Mouse (Mus musculus): ENCODE data around the gene Klhl22. TPM values are rescaled to one million over a fixed set of nuclear protein-coding genes. Genes with fewer than 3 reads are reported as not detected.

The Klhl22 gene
- polyA plus RNA-seq, 1 experiment from 2014 or later = 47.5 TPM

DNA sequence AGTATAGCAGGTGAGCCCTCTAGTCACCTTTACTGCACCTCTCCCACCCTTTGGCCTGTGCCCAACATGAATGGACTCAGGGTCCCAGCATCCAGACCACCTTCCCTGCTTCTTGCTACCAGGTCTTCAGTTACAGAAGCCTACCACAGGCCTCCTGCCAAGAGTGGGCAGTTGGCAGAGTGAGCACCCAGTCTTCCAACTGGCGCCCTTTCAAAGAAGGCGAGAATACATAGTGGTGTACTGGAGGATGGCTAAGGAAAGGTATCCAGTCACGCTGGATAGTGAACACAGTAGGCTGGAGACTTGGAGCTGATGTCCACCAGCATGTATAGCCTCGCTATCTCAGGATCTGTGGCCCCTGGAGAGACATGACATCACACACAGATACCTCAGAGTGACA is 34.6 kb downstream of the Klhl22 start:
- H3K9ac ChIP-seq (ENCODE audit: low read depth, low read length) = no peak overlapping the region
- no peak overlapping the region for H3K27ac ChIP-seq (ENCODE audit: low read depth, low read length)
- H3K9me3 ChIP-seq (ENCODE audit: control insufficient read depth, low read length) = no peaks in the 10 kb centered on the region
- no peak for DNase-seq (ENCODE audit: low spot score)
- no peak overlapping the region for H3K4me3 ChIP-seq (ENCODE audit: low read depth, low read length)
- H3K36me3 ChIP-seq (ENCODE audit: control insufficient read depth, insufficient read depth, low read length) = peaks cover 17% of the 10 kb centered on the region
- WGBS = 77% methylated on average over 4 of the region's 4 CpGs
- no peak overlapping the region for H3K4me2 ChIP-seq
- peaks cover 40% of the 10 kb centered on the region for H3K27me3 ChIP-seq (replicated peaks; ENCODE audit: control insufficient read depth, insufficient read depth, low read length)
- no peak for ATAC-seq (replicated peaks; ENCODE audit: low FRiP score)
- peaks cover 18% of the 10 kb centered on the region for H3K4me1 ChIP-seq (replicated peaks; ENCODE audit: control insufficient read depth, insufficient read depth, low read length)

DNA sequence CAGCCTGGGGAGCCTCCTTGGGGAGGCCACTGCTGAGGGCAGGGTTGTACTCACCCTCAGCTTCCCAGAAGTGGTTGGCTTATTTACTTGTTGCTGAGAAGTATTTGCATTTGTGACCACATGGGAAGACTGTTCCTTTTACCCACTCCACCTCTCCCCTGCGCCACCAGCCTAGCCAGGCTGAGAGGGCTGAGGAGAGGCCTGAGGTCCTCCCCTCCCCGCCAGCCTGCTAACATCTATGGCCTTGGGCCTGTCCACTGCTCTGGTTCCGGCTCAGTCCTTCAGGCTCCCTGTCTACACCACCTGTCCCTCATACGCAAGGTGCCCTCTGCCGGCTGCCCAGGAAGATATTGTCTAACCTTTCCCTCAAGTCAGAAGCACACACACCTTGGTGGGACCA is 36.2 kb downstream of the Klhl22 start:
- WGBS = 66% methylated on average over 5 of the region's 5 CpGs
- no peak overlapping the region for H3K27ac ChIP-seq (ENCODE audit: low read depth, low read length)
- no peak overlapping the region for H3K4me3 ChIP-seq (ENCODE audit: low read depth, low read length)
- no peak overlapping the region for H3K4me2 ChIP-seq
- peaks cover 19% of the 10 kb centered on the region for H3K4me1 ChIP-seq (replicated peaks; ENCODE audit: control insufficient read depth, insufficient read depth, low read length)
- ATAC-seq (replicated peaks; ENCODE audit: low FRiP score) (no peak), DNase-seq (ENCODE audit: low spot score) (no peak)
- no peak overlapping the region for H3K9ac ChIP-seq (ENCODE audit: low read depth, low read length)
- H3K27me3 ChIP-seq (replicated peaks; ENCODE audit: control insufficient read depth, insufficient read depth, low read length) = peaks cover 56% of the 10 kb centered on the region
- H3K9me3 ChIP-seq (ENCODE audit: control insufficient read depth, low read length) = no peaks in the 10 kb centered on the region
- H3K36me3 ChIP-seq (ENCODE audit: control insufficient read depth, insufficient read depth, low read length) = peaks cover 9% of the 10 kb centered on the region

DNA sequence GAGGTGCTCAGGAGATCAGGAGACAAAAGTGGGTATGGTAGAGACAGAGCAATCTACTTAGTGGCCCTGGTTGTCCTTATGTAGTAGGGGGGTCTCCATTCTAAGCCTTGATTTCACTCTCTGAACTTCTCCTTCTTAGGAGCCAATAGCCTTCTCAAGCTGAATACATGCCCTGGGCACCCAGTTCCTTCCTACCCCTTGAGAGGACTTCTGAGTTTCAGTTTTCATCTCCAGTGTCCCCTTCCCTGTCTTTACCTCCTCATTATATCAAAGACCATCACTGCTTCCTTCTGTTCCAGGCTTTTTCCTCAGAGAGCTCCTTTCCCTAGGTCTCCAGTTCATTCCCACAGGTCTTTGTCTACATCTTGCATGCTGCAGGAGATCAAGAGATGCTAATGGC is 37.1 kb downstream of the Klhl22 start:
- H3K27me3 ChIP-seq (replicated peaks; ENCODE audit: control insufficient read depth, insufficient read depth, low read length) = peaks cover 64% of the 10 kb centered on the region
- peak overlapping the region; percentile 66; the same call in 1 of the 2 replicates for H3K9ac ChIP-seq (ENCODE audit: low read depth, low read length)
- peaks cover 9% of the 10 kb centered on the region for H3K36me3 ChIP-seq (ENCODE audit: control insufficient read depth, insufficient read depth, low read length)
- no peak for ATAC-seq (replicated peaks; ENCODE audit: low FRiP score)
- H3K4me2 ChIP-seq = peak overlapping the region; percentile 72
- no peaks in the 10 kb centered on the region for H3K9me3 ChIP-seq (ENCODE audit: control insufficient read depth, low read length)
- H3K4me3 ChIP-seq (ENCODE audit: low read depth, low read length) = peak overlapping the region; percentile 62
- no peak for DNase-seq (ENCODE audit: low spot score)
- peaks cover 19% of the 10 kb centered on the region for H3K4me1 ChIP-seq (replicated peaks; ENCODE audit: control insufficient read depth, insufficient read depth, low read length)
- H3K27ac ChIP-seq (ENCODE audit: low read depth, low read length) = peak overlapping the region; percentile 25; the same call in 1 of the 2 replicates

DNA sequence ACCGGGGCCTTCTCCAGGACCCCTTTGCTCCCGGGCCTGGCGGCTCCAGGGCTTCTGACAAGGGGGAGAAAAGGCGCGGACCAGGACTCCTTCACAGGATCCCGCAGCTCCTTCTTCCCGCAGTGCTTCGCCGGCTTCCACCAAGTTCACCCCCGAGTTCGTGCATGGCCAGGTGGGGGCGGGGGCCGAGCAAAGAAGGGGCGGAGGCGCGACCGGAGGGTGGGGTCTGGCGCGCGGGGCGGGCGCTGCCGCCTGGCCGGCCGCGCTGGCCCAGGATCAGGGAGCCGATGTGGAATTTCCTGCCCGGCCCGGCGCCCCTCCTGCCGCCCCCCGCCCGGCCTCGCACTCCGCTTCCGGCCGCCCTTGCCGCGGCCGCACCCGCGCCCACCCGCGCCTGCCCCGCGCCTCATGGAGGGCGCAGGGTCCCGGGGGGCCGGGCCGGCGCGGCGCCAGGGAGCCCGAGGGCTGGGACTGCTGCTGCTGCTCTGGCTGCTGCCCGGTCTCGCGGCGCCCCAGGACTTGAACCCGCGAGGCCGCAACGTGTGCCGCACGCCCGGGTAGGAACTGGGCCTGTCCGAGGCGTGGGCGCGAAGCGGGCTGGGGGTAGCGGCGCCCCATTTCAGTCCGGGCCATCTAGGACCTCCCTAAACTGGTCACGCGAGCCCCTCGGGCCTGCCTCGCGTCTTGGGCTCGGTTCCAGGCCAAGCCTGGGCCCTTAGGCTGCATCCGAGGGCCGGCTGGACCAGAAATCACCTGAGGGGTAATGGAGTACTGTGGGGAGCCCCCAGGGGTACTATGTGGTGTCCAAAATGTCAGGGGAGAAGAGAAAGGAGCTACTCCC is 37.8 kb downstream of the Klhl22 start, which contains the start of gene Scarf2:
Gene Scarf2, plus strand, starts transcription at position 312 of the 841 bp plus-strand sequence.
- peaks cover 19% of the 10 kb centered on the region for H3K4me1 ChIP-seq (replicated peaks; ENCODE audit: control insufficient read depth, insufficient read depth, low read length)
- peaks cover 6% of the 10 kb centered on the region for H3K36me3 ChIP-seq (ENCODE audit: control insufficient read depth, insufficient read depth, low read length)
- H3K9ac ChIP-seq (ENCODE audit: low read depth, low read length) = peak within 1 kb of the TSS; percentile 66
- H3K27ac ChIP-seq (ENCODE audit: low read depth, low read length) = peak within 1 kb of the TSS; percentile 83
- H3K27me3 ChIP-seq (replicated peaks; ENCODE audit: control insufficient read depth, insufficient read depth, low read length) = peaks cover 71% of the 10 kb centered on the region
- H3K4me2 ChIP-seq = peak within 1 kb of the TSS; percentile 72
- 2% methylated on average over 71 of the region's 81 CpGs for WGBS
- ATAC-seq (replicated peaks; ENCODE audit: low FRiP score) = peak; percentile 42
- DNase-seq (ENCODE audit: low spot score) = peak; percentile 63
- peak within 1 kb of the TSS; percentile 62 for H3K4me3 ChIP-seq (ENCODE audit: low read depth, low read length)
- no peaks in the 10 kb centered on the region for H3K9me3 ChIP-seq (ENCODE audit: control insufficient read depth, low read length)

DNA sequence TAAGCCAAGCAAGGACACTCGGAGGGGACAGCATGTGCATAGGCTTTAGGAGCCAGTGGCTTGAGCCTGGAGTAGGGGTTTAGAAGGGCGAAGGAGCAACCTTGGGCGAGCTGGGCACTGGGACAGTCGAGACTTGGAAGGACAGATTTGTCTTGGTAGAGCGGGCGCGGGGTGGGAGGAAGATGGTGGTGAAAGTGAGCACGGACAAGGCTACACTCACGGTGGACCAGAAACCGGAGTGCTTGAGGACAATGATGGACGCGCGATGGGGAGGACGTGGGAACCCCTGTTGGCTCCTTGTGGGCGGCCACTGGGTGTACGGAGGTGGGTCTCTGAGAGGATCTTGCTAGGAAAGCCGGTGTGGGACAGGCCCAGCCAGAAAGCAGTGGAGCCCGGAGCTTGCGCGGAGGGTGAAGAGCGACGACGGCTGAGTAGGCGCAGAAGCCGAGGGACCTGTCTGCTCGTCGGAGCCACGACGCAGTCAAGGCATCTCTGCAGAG is 38.4 kb downstream of the Klhl22 start:
- WGBS = 7% methylated on average over 29 of the region's 29 CpGs
- peaks cover 78% of the 10 kb centered on the region for H3K27me3 ChIP-seq (replicated peaks; ENCODE audit: control insufficient read depth, insufficient read depth, low read length)
- H3K9me3 ChIP-seq (ENCODE audit: control insufficient read depth, low read length) = no peaks in the 10 kb centered on the region
- DNase-seq (ENCODE audit: low spot score) (no peak), ATAC-seq (replicated peaks; ENCODE audit: low FRiP score) (no peak)
- H3K4me3 ChIP-seq (ENCODE audit: low read depth, low read length) = peak overlapping the region; percentile 62
- peak overlapping the region; percentile 66 for H3K9ac ChIP-seq (ENCODE audit: low read depth, low read length)
- H3K4me1 ChIP-seq (replicated peaks; ENCODE audit: control insufficient read depth, insufficient read depth, low read length) = peaks cover 24% of the 10 kb centered on the region
- peak overlapping the region; percentile 72 for H3K4me2 ChIP-seq
- H3K27ac ChIP-seq (ENCODE audit: low read depth, low read length) = peak overlapping the region; percentile 83
- H3K36me3 ChIP-seq (ENCODE audit: control insufficient read depth, insufficient read depth, low read length) = no peaks in the 10 kb centered on the region

GRCm38 (mm10) chr16:17798321-17799180 is 39.1 kb downstream of the Klhl22 start:
- no peak for ATAC-seq (replicated peaks; ENCODE audit: low FRiP score)
- DNase-seq (ENCODE audit: low spot score) = no peak
- H3K4me1 ChIP-seq (replicated peaks; ENCODE audit: control insufficient read depth, insufficient read depth, low read length) = peaks cover 30% of the 10 kb centered on the region

GRCm38 (mm10) chr16:17799584-17799983 is 40.2 kb downstream of the Klhl22 start:
- Histone ChIP-seq H3K27me3 (replicated peaks; ENCODE audit: control insufficient read depth, insufficient read depth, low read length) (peaks cover 95% of the 10 kb centered on the region), H3K27ac (ENCODE audit: low read depth, low read length) (no peak overlapping the region), H3K4me2 (no peak overlapping the region), H3K4me3 (ENCODE audit: low read depth, low read length) (no peak overlapping the region), H3K9ac (ENCODE audit: low read depth, low read length) (no peak overlapping the region), H3K9me3 (ENCODE audit: control insufficient read depth, low read length) (no peaks in the 10 kb centered on the region), H3K4me1 (replicated peaks; ENCODE audit: control insufficient read depth, insufficient read depth, low read length) (peaks cover 41% of the 10 kb centered on the region), H3K36me3 (ENCODE audit: control insufficient read depth, insufficient read depth, low read length) (no peaks in the 10 kb centered on the region)
- ATAC-seq (replicated peaks; ENCODE audit: low FRiP score) = no peak
- DNase-seq (ENCODE audit: low spot score) = no peak

More at GRCm38 (mm10) chr16:17798321-17799180, 39.1 kb downstream of the Klhl22 start:
- Histone ChIP-seq H3K4me3 (ENCODE audit: low read depth, low read length) (peak overlapping the region; percentile 62), H3K4me2 (peak overlapping the region; percentile 72), H3K27me3 (replicated peaks; ENCODE audit: control insufficient read depth, insufficient read depth, low read length) (peaks cover 85% of the 10 kb centered on the region), H3K9me3 (ENCODE audit: control insufficient read depth, low read length) (no peaks in the 10 kb centered on the region), H3K27ac (ENCODE audit: low read depth, low read length) (peak overlapping the region; percentile 83; the same call in 1 of the 2 replicates), H3K9ac (ENCODE audit: low read depth, low read length) (peak overlapping the region; percentile 66), H3K36me3 (ENCODE audit: control insufficient read depth, insufficient read depth, low read length) (no peaks in the 10 kb centered on the region)
- WGBS = 4% methylated on average over 37 of the region's 45 CpGs

- H3K4me3 ChIP-seq (ENCODE audit: low read depth, low read length) = peak overlapping the region; percentile 38; the same call in 1 of the 2 replicates
- H3K9ac ChIP-seq (ENCODE audit: low read depth, low read length) = no peak overlapping the region
- H3K4me2 ChIP-seq = no peak overlapping the region
- H3K27ac ChIP-seq (ENCODE audit: low read depth, low read length) = no peak overlapping the region
- no peaks in the 10 kb centered on the region for H3K9me3 ChIP-seq (ENCODE audit: control insufficient read depth, low read length)
- WGBS = 8% methylated on average over 7 of the region's 7 CpGs
- no peaks in the 10 kb centered on the region for H3K36me3 ChIP-seq (ENCODE audit: control insufficient read depth, insufficient read depth, low read length)
- H3K4me1 ChIP-seq (replicated peaks; ENCODE audit: control insufficient read depth, insufficient read depth, low read length) = peaks cover 46% of the 10 kb centered on the region
- DNase-seq (ENCODE audit: low spot score) (no peak), ATAC-seq (replicated peaks; ENCODE audit: low FRiP score) (no peak)
- peaks cover 100% of the 10 kb centered on the region for H3K27me3 ChIP-seq (replicated peaks; ENCODE audit: control insufficient read depth, insufficient read depth, low read length)
Measured at GRCm38 (mm10) chr16:17801777-17802455, 42.5 kb downstream of the Klhl22 start.

Measured in liver, embryonic 11.5 days (tissue).